Mouse (Mus musculus) liver, postnatal 0 days (tissue): ENCODE results near the gene Smyd3. TPM values are rescaled to one million over a fixed set of nuclear protein-coding genes. Genes with fewer than 3 reads are reported as not detected.

Source experiments
- ATAC-seq: fragments of 200-750 bp; cut with Nextera tagmentation; 2 replicates; pipeline ENCODE4 v1.8.0; 2017; ENCODE audit warnings: mild to moderate bottlenecking, moderate library complexity
- DNase-seq: peaks from one replicate; pipeline ENCODE4 v3.0.0-alpha.2; 2016
- H3K27ac ChIP-seq: fragments of 300-500 bp; sonication (generic); 2 replicates; pipeline ENCODE4 v1.5.1; 2014; ENCODE audit warnings: antibody characterized with exemption, moderate library complexity, mild to moderate bottlenecking, low read depth
- H3K27me3 ChIP-seq: fragments of 300-500 bp; sonication (generic); 2 replicates; pipeline ENCODE4 v1.6.1; 2014; ENCODE audit warnings: low read length, control low read depth, mixed read lengths; ENCODE audit not compliant: insufficient read depth
- H3K36me3 ChIP-seq: fragments of 300-500 bp; sonication (generic); replicated peaks from 2 replicates; pipeline ENCODE4 v1.6.1; 2014; ENCODE audit warnings: mild to moderate bottlenecking, control low read depth, low read length, moderate library complexity, mixed read lengths; ENCODE audit not compliant: insufficient read depth
- H3K4me1 ChIP-seq: fragments of 300-500 bp; sonication (generic); 2 replicates; pipeline ENCODE4 v1.6.1; 2014; ENCODE audit warnings: antibody characterized with exemption, mild to moderate bottlenecking, control low read depth; ENCODE audit not compliant: insufficient read depth
- H3K4me2 ChIP-seq: fragments of 300-500 bp; sonication (generic); 2 replicates; pipeline ENCODE4 v1.6.1; 2014; ENCODE audit warnings: low read depth, mild to moderate bottlenecking, low read length, moderate library complexity, mixed read lengths
- H3K4me3 ChIP-seq: fragments of 300-500 bp; sonication (generic); 2 replicates; pipeline ENCODE4 v1.5.1; 2014; ENCODE audit warnings: low read depth, low read length
- H3K9ac ChIP-seq: fragments of 300-500 bp; sonication (generic); replicated peaks from 2 replicates; pipeline ENCODE4 v1.6.1; 2014; ENCODE audit warnings: mild to moderate bottlenecking, moderate library complexity
- H3K9me3 ChIP-seq: fragments of 300-500 bp; sonication (generic); 2 replicates; pipeline ENCODE4 v1.6.1; 2016; ENCODE audit warnings: mild to moderate bottlenecking, control low read depth, low read length, mixed read lengths
- CTCF ChIP-seq: sonication (generic); IDR thresholded peaks from 2 replicates; pipeline ENCODE4 v1.5.1; 2016; ENCODE audit warnings: antibody characterized with exemption, low read depth
- EP300 ChIP-seq: IDR thresholded peaks from 2 replicates; pipeline ENCODE4 v1.6.1; 2016; ENCODE audit warnings: antibody characterized with exemption, low read depth, mild to moderate bottlenecking
- WGBS: fragments of 180-500 bp; shearing (Covaris S2); extraction: QIAGEN DNeasy Blood & Tissue Kit; methylation state at CpG from one replicate; pipeline ENCODE4 v1.1.7; 2014; ENCODE audit not compliant: insufficient replicate concordance; 5-methylcytosine and 5-hydroxymethylcytosine counted together
- polyA plus RNA-seq: library from polyadenylated mRNA; unstranded; fragments of >200 nt; fragmentation: Nextera tagmentation; extraction: Ambion mirVana; gene quantifications from 2 replicates; pipeline ENCODE4 v1.2.1, GENCODE M21; 2015

Gene Smyd3
- polyA plus RNA-seq, 1 experiment from 2014 or later = 5.1 TPM

DNA sequence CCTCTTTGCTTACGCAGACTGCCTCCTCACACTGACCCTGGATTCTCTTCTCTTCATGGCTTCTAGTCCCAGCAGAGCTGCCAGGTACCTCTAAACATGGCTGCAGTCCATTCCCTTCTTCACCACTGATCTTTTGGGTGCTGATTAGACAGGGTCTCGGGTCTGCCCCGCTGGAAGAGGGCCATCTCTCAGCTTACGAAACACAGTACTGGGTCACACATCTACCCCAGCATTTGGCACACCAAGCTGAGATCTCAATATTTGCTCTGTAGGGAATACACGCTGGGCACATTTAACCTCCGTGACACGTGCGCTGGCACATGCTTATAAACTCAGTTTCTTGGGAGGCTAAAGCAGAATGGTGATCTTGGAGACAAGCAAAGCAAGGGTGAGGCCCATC, 413.4 kb downstream of the Smyd3 start:
- Histone ChIP-seq H3K9ac (no peak overlapping the region), H3K27me3 (no peaks in the 10 kb centered on the region), H3K27ac (no peak overlapping the region), H3K4me1 (peaks cover 5% of the 10 kb centered on the region), H3K4me3 (no peak overlapping the region), H3K9me3 (no peaks in the 10 kb centered on the region), H3K4me2 (no peak overlapping the region), H3K36me3 (no peaks in the 10 kb centered on the region)
- TF ChIP-seq CTCF = no peak
- no peak for TF ChIP-seq EP300
- WGBS = 81% methylated on average over 8 of the region's 8 CpGs
- ATAC-seq = peak; percentile 54
- peak; percentile 31 for DNase-seq

GRCm38 (mm10) chr1:179096993-179097392, 420.8 kb downstream of the Smyd3 start:
- ATAC-seq (no peak), DNase-seq (no peak)
- Histone ChIP-seq H3K4me3 (no peak overlapping the region), H3K27me3 (no peaks in the 10 kb centered on the region), H3K9ac (no peak overlapping the region), H3K27ac (no peak overlapping the region), H3K9me3 (no peaks in the 10 kb centered on the region), H3K4me1 (peaks cover 4% of the 10 kb centered on the region), H3K4me2 (0 out of 2 replicates have a peak overlapping the region, but pooled peaks have one; percentile 13), H3K36me3 (no peaks in the 10 kb centered on the region)
- no peak for TF ChIP-seq EP300
- TF ChIP-seq CTCF = no peak
- WGBS = 76% methylated on average over 8 of the region's 8 CpGs

GRCm38 (mm10) chr1:179096323-179096722, 421.5 kb downstream of the Smyd3 start:
- ATAC-seq = peak; percentile 78; the same call in 1 of the 2 replicates
- peak; percentile 39 for DNase-seq
- no peaks in the 10 kb centered on the region for H3K9me3 ChIP-seq
- H3K4me2 ChIP-seq = peak overlapping the region; percentile 13
- H3K4me3 ChIP-seq = no peak overlapping the region
- 50% methylated on average over 5 of the region's 5 CpGs for WGBS
- H3K4me1 ChIP-seq = peaks cover 4% of the 10 kb centered on the region
- no peak overlapping the region for H3K27ac ChIP-seq
- H3K27me3 ChIP-seq = no peaks in the 10 kb centered on the region
- H3K9ac ChIP-seq = no peak overlapping the region
- TF ChIP-seq EP300 (no peak), CTCF (no peak)
- H3K36me3 ChIP-seq = no peaks in the 10 kb centered on the region

GRCm38 (mm10) chr1:179089174-179089573, 428.7 kb downstream of the Smyd3 start:
- no peak for DNase-seq
- no peaks in the 10 kb centered on the region for H3K27me3 ChIP-seq
- no peak overlapping the region for H3K9ac ChIP-seq
- H3K9me3 ChIP-seq = 0 out of 2 replicates have a peak, but pooled peaks cover 3% of the 10 kb centered on the region
- H3K4me1 ChIP-seq = peaks cover 5% of the 10 kb centered on the region; the same call in 1 of the 2 replicates
- no peak overlapping the region for H3K27ac ChIP-seq
- H3K4me3 ChIP-seq = no peak overlapping the region
- WGBS = 52% methylated on average over 5 of the region's 5 CpGs
- H3K36me3 ChIP-seq = no peaks in the 10 kb centered on the region
- TF ChIP-seq EP300 (no peak), CTCF (no peak)
- ATAC-seq = no peak
- no peak overlapping the region for H3K4me2 ChIP-seq

- DNase-seq = peak; percentile 29
- peaks cover 5% of the 10 kb centered on the region; the same call in 1 of the 2 replicates for H3K4me1 ChIP-seq
- no peak overlapping the region for H3K4me3 ChIP-seq
- TF ChIP-seq EP300 (no peak), CTCF (peak; percentile 65)
- 0 out of 2 replicates have a peak, but pooled peaks cover 3% of the 10 kb centered on the region for H3K9me3 ChIP-seq
- H3K27me3 ChIP-seq = no peaks in the 10 kb centered on the region
- no peak overlapping the region for H3K4me2 ChIP-seq
- WGBS = 45% methylated on average over 6 of the region's 6 CpGs
- H3K36me3 ChIP-seq = no peaks in the 10 kb centered on the region
- peak; percentile 69 for ATAC-seq
- no peak overlapping the region for H3K27ac ChIP-seq
- no peak overlapping the region for H3K9ac ChIP-seq
These were observed 430.5 kb downstream of the Smyd3 start for GRCm38 (mm10) chr1:179087033-179087998.

DNA sequence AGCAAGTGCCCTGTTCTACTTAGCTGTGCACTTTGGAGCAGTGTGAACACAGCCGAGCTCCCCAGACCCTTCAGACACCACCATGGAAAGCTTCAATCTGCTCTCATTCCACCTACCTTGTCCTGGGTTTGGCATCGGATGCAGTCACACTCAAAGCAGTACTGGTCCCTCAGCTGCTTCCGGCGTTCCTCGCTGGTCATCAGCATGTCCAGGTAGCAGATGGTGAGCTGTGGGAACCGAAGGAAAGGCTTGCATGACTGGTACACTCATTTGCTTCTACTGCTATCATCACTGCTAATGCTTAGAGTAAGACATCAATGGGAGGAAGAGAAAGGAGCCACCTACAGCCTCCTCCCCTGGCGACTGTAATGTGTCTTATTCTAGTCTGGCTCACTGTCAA, 431.6 kb downstream of the Smyd3 start:
- ATAC-seq (no peak), DNase-seq (no peak)
- Histone ChIP-seq H3K27ac (no peak overlapping the region), H3K4me2 (no peak overlapping the region), H3K9me3 (0 out of 2 replicates have a peak, but pooled peaks cover 3% of the 10 kb centered on the region), H3K4me3 (no peak overlapping the region), H3K27me3 (no peaks in the 10 kb centered on the region), H3K4me1 (peaks cover 5% of the 10 kb centered on the region; the same call in 1 of the 2 replicates), H3K9ac (no peak overlapping the region), H3K36me3 (no peaks in the 10 kb centered on the region)
- WGBS = 89% methylated on average over 7 of the region's 7 CpGs
- TF ChIP-seq EP300 (no peak), CTCF (no peak)
